Mouse (Mus musculus) skeletal muscle tissue, adult 2 months (tissue): ENCODE measurements around the gene Upb1.
A peak's percentile ranks its signal among the peaks of the same experiment; 100 is the strongest.
"Not testable (repeated sequence)": the region's sequence is repeated elsewhere in the genome, so short reads cannot be mapped to it uniquely, and the experiment has no call there.

Experiments
- DNase-seq: peaks from one replicate; pipeline ENCODE4 v3.0.0-alpha.2; 2012; ENCODE audit warnings: low read depth, low spot score

Upb1 gene

DNA sequence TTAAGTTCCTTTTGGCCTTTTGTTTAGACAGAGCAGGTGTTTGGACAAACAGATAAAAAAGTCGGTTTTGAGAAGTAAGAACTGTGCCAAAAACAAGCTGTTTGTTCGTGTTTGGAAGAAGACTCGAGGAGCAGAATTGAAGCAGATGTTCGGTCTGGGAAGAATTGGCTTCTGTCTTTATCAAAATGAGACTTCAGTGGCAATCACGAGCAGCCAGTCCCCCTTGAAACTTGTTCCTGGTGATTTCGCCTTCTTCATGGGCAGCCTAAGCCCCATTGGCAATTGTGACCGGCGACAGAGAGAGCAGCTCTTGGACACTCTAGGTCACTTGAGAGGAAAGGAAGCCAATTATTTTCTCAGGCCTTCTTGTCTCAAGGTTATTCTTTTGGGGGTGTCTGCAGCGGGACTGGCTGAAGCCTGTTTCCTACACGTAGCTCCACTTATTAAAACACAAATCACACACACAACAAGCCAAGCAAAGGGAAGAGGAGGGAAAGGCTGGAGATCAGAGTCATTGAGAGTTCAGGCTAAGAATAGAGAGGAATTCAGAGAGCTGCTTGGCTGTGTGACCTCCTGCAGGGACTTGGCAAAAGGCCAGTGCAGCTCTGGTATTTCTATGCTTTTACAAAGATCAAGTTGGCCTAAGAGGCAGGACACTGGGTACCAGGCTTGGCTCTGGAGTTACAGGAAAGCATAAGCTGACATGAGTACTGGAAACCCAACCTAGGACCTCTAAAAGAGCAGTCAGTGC, 50.3 kb downstream of the Upb1 start:
- peak; percentile 88 for DNase-seq

DNA sequence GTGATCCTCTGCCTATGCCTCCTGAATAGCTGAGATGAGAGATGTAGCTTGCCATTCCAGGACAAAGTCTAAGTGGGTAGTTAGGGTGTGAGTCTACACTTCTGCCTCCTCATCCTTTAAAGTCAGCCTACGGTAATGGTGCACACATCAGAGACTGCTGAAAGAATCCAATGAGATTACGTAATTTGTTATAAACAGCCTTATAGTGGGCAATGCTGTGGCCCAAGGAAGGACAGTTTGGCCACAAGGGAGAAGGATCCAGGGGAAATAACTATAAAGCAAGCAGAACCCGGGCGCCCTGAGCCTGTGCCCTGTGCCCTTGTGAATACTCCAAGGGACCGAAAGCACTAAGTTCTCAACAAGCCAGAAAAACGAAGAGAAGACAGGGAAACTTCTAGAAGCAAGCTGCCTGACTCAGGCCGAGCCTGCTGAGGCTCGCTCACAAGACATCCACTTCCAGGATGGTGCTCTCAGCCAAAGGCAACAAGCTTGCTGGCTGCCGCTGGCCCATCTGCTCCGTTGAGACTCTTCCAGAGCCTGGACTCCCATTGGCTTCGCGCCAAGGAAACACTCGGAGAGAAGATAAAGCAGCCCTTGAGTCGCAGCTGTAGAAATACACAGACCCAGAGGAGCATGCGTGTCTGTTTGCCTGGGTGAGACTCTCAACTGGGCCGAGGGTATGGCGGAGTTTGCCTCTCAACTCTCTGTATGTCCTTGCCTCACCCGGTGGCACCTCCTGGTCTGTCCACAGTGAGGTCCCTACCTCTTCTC, 55.3 kb downstream of the Upb1 start:
- not testable (repeated sequence) for DNase-seq

DNA sequence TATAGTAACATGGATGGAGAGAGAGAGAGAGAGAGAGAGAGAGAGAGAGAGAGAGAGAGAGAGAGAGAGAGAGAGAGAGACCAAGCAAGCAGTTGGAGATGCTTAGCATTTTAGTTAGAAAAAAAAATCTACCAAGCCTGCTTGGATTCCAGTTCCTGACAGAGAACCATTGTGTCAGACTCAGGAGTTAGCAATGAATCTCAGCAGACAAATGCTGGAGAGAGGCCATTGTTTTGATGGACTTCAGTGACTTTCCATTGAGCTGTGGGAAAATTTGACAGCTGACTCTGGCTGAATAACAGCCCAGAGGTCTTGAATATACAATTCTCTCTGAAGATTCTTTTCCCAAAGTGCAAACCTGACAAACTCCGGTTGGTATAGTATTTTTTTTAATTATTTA, 56.9 kb downstream of the Upb1 start:
- no peak for DNase-seq

DNA sequence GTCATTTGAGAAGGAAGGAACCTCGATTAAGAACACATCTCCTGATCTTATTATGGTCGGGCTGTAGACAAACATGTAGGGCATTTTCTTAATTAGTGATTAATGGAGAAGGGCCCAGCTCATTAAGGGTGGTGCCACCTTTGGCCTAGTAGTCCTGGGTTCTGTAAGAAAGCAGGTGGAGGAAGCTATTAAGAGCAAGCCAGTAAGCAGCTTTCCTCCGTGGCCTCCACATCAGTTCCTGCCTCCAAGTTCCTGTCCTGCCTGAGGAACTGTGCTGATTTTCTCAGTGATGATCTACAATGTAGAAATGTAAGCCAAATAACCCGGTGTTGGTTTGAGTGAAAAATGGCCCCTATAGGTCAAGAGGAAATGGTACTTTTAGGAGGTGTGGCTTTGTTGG, 57.4 kb downstream of the Upb1 start:
- no peak for DNase-seq

DNA sequence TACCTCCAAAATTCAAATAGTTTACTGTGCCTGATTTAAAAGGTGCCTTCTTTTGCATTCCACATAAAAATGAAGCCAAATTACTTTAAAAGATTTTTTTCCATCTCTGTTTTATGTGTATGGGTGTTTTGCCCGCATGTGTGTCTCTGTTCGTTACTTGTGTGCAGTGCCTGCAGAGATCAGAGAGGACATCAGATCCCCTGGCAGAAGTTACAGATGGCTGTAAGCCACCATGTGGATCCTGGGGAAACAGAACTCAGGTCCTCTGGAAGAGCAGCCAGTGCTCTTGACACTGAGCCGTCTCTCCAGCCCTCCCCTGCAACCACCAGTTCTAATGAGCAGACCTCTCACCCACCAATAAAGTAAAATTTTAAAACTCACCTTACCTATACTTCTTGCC, 61.8 kb downstream of the Upb1 start:
- no peak for DNase-seq

DNA sequence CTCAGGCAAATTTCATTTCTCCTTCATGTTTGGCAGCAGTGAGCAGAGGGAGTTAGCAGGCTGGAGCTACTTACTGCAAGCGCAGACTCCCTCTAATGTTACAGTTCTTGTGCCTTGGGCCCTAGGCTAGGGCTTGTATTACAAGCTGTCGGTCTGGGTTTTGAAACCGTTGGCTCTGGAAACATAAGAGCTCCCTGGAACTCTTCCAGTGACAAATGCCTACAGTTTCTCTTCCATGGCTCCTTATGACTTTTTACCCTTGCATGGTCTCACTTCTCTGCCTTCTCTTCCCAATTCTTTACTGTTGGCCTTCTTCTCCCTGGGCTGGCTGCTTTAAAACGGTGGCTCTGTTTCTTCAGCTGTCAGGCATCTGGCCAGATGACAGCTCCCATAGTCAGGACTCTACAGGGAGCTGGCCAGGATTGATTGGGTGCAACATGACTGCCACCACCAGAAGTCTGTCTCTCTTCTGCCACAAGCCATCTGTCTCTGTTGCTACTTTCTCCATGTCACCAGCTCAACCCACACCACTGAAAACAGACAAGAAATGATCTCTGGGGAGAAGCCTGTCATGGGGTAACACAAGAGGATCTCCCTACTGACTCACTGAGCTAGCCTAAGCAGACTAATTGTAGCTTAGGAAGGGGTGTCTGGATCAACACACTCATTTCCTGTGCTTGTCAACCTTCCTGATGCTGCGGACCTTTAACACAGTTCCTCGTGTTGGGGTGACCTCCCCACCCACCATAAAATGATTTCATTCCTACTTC, 65.1 kb downstream of the Upb1 start:
- DNase-seq: peak; percentile 90

DNA sequence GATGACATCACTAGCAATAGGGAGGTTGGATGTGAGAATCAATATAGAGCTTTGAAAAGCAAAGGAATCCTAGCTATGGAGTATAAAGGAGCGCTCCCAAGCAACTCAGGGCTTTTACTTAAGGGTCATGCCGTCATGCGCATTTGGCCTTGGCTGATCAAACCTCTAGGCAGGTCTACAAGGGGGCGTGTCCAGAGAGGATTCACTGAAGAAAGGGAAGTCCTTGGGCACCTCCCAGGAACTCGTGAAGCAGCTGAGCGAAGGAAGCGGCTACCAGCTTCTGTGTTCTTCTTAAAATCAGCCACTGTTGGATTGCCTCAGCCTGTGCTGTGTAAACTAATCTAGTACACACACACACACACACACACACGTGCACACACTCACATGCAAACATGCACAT, 72.5 kb downstream of the Upb1 start:
- no peak for DNase-seq

DNA sequence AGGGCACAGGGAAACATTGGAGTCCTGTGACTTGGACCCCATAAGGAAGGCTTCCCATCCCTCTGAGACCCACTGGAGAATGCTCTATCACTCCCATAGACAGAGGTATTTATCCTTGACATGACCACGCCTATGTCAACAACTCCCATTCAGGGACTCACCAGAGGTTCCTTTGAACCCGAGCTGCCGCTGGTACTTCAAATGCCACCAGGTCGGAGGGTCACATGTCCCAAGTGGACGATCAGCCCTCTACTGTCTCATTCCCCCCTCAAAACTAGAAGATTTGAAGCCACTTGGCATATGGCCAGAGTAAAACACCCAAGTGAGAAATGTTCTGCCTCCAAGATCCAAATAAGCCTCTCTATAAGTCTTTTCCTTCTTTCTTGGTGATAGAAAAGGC, 73.7 kb downstream of the Upb1 start:
- no peak for DNase-seq

DNA sequence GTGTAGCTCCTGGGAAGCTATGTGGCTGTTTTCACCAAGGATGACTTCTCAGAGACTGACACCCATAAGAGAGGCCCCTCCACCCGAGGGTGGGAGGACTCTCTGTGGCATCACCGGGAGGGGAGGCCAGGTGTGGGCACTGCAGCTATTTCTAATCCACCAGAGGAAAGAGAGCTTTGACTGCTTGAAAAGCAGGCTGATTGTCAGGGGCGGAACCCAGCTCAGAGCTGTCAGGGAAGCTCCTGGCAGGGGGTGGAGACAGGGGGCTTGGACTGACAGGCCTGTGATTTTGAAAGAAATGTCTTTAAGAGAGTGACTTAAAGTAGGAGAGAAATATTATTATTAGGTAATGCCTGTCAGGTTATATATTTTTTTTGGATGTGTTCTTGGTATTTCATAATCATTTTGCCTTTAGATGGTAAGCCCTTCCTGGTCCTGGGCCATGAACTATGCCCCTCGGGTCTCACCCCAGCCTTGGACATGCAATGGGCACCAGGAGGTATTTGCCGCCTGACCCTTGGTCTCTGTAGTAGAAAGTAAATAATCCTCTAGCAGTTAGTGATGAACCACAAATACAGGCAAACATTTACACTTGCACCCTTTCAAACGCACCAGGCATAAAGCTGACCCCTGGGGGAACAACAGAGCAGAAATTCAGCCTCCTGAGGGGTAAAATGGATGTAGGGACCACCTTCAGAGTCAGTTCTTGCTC, 74.4 kb downstream of the Upb1 start:
- DNase-seq: not testable (repeated sequence)

DNA sequence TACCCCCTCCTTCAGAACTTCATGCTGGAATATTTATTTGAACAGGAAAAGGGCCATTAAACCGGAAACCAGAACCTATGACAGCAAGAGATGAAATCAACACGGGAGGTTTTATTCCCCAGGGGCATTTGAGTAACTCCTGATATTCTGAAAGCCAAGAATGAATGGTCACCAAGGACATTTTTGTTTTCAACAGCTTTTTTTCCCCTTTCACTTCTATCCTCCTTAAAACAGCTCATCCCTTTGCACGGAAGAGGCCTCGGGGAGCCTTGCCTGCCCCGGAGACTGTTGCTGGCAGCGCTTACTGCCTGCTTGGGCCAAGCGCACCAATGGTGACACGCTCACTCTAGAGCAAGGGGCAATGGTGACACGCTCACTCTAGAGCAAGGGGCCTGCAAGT, 76.1 kb downstream of the Upb1 start:
- peak; percentile 42 for DNase-seq

DNA sequence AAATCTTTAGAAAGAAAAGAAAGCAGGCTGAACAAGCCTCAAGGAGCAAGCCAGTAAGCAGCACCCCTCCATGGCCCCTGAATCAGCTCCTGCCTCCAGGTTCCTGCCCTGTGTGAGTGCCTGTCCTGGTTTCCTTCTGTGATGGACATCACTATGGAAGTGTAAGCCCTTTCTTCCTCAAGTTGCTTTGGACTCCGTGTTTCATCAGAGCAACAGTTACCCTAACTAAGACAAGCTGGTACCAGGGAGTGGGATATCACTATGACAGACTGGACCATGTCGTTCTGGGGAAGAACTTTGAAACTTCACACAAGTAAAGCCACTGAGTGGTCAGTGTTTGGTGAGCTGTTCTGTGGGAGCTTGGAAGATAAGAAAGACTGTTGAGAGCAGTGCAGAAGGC, 79.0 kb downstream of the Upb1 start:
- DNase-seq: no peak

DNA sequence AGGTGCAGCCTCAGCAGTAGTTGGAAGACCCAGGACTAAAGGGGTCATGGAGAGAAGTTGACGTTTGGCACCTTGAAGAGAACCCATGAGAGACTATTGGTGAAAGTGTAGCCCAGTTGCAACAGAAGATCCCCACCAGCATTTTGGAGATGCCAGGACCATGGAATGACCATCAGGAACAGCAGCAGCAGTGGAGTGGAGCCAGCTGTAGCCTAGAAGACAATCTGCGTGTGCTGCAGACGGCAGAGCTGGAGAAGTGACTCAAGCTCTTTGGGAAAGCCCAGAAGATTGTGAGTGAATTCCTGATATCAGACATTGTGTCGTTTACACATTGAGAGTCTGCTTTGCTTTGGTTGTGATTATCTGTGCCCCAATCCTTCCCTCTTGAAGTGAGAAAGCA, 80.8 kb downstream of the Upb1 start:
- no peak for DNase-seq

DNA sequence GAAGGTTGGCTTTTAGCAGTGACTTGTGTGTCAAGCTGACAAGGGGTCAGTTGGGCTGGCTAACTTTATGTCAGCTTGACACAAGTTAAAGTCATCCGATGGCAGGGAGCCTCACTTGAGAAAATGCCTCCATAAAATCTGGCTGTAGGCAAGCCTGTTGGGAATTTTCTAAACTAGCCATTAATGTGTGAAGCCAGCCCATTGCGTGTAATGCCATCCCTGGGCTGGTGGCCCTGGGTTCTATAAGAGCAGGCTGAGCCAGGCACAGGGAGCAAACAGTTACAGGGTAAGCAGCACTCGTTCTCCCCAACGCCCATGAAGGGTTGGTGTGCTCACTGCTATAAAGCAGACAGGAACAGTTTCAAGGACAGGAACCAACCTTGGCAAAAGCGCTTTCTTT, 81.4 kb downstream of the Upb1 start:
- DNase-seq: no peak

DNA sequence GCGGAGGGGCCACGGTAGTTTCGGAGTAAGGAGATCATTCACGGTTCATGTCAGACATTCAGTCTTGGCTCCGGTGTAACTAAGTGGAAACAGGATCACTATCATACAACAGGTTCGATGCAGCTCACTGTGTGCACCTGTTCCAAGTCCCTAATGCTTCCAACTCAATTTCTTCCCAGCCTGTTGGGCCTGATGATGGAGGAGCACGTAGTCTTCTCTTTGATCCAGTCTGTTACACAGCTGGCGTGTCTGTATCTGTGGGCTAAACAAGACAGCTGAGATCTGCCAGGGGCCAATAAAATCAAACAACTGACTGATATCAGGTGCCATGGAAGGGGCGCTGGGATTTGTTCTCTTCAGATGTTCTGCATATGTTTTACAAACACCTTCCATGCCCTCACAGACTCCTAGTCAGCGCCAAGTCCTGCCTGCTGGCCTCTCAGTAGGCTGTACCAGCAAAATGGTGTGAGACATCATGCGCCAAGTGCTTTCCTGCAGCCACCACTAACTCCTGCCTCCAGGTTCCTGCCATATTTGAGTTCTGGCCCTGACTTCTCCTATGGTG, 82.1 kb downstream of the Upb1 start:
- no peak for DNase-seq

DNA sequence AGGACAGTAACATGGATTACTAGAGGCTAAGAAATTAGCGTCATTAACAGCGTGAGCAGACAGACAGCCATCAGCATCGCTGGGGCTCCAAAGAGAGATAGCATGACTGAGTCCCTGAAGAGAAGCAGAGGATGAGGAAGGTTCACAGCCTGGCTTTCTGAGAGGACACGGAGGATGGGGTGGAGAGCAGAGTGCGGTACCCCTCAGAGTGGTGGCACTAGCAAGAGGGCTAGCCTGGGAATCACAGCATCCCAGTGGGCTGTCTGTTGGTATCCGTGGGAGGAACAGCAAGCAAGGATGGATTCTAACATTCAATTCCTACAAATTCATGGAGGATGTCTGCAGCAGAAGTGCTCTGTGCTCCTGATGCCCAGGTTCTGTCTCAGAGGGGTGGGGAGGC, 83.2 kb downstream of the Upb1 start:
- no peak for DNase-seq

DNA sequence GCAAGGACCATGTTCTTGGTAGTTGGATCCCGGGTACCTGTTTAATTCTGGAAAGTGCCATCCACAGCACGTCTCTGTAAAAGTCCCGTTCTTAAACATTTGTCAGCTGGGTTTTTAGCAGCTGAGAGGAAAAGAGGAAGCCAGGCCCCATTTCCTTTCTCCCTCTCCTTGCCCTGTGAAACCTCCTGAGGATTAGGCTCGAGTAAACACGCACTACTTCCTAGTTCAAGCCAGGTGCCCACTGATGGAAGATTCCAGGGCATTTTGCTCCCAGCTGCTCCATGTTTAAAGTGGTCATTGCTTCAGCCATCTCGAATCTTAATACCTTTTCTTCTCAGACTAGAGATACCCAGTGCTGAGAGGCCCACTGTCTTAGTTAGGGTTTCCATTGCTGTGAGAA, 83.9 kb downstream of the Upb1 start:
- DNase-seq: no peak

DNA sequence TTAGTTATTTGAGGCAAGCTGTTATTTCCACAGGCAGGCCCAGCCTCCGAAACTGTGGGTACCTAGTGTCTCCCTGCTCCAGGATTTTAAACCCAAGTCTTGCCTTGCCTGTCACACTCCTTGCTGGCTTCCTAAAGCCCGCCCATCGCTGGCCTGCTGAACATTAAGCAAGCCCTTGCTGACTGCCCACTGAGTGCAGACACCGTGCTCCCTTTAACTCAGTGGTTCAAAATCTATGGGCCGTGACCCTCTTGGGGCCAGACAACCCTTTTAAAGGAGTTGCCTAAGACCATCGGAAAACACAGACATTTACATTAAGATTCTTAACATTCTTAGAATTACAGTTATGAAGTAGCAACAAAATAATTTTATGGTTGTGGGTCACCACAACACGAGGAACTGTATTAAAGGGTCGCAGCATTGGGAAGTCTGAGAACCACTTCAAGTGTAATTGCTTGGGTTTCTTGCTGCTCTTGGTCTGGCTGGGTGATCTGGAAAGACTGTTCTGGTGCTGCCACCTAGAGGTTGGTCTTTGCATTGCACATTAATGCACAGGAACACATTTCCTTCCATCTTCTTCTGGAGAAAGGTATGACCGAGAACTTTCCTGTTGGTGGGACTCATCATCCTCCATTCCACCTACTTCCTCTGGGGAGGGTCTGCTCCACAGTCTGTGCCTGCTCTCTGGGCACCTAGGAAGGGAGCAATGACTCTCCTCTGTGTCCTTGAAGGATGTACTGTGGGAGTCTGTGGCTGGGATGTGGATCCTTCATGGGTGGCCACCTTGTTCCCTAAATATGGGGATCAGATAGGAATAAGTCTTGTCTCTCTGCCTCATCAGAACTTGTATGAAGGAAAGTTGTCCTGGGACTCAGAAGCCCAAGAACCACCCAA, 85.4 kb downstream of the Upb1 start:
- DNase-seq: peak; percentile 65

DNA sequence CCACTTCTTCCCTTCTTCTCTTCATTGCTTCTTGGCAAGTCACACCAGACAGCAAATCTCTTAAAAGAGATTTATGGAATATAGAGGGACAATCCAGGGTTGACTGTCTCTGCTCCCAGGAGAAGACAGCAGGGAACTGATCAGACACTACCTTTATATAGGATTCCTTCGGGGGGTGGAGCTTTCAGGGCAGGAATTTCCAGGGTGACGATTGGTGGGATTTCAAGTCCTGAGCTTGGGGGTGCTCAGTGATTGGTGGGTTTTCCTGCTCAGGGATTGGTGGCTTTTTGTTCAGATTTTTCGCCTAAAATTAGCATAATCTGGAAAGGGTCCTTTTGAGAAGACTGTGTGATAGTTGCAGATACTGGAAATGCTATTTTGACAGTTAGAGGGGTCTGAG, 86.2 kb downstream of the Upb1 start:
- DNase-seq: no peak

DNA sequence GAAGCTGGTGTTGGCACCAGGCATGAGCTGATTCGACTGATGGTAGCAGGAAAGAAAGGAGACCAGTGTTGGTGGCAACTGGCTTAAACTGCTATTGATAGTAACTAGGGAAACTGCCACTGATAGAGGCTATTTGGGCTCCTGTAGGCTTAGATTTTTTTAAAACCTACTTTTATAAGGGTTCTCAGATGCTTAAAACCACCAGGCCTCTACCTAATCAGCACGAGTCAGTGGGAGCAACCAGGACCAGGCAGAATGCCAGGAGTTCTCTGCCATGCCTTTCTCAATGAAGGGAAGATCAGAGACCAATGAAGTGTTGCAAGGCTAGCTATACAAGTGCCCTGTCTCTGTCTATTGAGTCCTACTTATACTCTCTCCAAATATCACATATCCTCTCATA, 88.6 kb downstream of the Upb1 start:
- DNase-seq: no peak

DNA sequence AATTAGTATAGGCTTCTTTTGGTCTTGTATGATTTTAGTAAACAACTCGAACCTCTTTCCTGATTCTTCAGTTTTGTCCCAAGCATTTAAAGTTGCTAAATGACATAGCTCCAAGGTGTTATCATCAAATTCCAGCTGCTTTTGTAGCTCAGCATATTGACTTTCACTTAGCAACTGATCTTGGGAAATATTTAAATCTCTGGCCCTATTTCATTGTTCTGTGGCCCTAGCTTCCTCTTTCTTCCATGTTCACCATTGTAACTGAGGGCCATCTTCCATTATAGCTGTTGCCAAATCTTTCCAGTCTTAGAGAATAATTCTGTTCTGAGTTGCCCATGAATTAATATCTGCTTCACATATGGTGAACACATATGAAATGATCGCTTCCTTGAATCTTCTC, 89.8 kb downstream of the Upb1 start:
- no peak for DNase-seq
